Mouse (Mus musculus) forelimb bud, embryonic 11.5 days (tissue): Measurements from ENCODE around the gene Cts3.
"Not testable (repeated sequence)": the region's sequence is repeated elsewhere in the genome, so short reads cannot be mapped to it uniquely, and the experiment has no call there.

Source experiments
- DNase-seq: peaks from one replicate; pipeline ENCODE4 v3.0.0-alpha.2; 2012; ENCODE audit warnings: low read depth, low spot score

Cts3 gene

DNA sequence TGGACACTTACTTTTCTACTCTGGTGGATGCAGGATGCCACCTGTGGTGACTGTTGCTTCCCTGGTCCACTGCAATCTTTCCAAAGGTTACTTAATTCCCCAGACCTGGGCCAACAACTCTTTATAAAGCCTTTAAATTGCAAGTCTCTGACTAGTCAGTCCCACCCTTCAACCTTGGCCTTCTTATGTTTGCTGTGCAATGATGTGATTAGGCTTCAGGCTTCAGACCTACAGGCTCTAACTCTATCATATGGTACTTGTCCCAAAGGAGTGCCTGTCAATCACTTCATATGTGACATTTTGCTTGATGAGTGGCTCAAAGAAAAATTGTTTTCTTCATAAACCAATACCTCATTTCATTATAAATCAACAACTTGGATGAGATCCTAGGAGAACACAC lies at the start of gene Cts3:
Gene Cts3 (minus strand): TSS at position 101 of the 400 bp plus-strand sequence.
- no peak for DNase-seq

- DNase-seq = not testable (repeated sequence)
Measured at GRCm38 (mm10) chr13:61568074-61568473, 1.9 kb downstream of the Cts3 start, which contains the start of gene Gm49352. Gene Gm49352, minus strand, starts transcription at chr13:61568174.

- no peak for DNase-seq
Measured at GRCm38 (mm10) chr13:61541631-61542030, 28.3 kb downstream of the Cts3 start, which contains the start of gene Ctsm. Gene Ctsm, minus strand, starts transcription at chr13:61541839.
